Mouse (Mus musculus) adrenal gland, postnatal 25 days (tissue): ENCODE data around the gene Phactr1. TPM values are rescaled to one million over a fixed set of nuclear protein-coding genes. Genes with fewer than 3 reads are reported as not detected.
"Not testable (repeated sequence)": the region's sequence is repeated elsewhere in the genome, so short reads cannot be mapped to it uniquely, and the experiment has no call there.

Experiments
- DNase-seq: peaks from one replicate; pipeline ENCODE4 v3.0.0; 2021; ENCODE audit warnings: mixed read lengths
- total RNA-seq: library from RNA; stranded (reverse); gene quantifications from 2 replicates; pipeline ENCODE4 v1.2.3, GENCODE M21; 2021

The Phactr1 gene
- total RNA-seq, 1 experiment from 2014 or later: 7.8 TPM

DNA sequence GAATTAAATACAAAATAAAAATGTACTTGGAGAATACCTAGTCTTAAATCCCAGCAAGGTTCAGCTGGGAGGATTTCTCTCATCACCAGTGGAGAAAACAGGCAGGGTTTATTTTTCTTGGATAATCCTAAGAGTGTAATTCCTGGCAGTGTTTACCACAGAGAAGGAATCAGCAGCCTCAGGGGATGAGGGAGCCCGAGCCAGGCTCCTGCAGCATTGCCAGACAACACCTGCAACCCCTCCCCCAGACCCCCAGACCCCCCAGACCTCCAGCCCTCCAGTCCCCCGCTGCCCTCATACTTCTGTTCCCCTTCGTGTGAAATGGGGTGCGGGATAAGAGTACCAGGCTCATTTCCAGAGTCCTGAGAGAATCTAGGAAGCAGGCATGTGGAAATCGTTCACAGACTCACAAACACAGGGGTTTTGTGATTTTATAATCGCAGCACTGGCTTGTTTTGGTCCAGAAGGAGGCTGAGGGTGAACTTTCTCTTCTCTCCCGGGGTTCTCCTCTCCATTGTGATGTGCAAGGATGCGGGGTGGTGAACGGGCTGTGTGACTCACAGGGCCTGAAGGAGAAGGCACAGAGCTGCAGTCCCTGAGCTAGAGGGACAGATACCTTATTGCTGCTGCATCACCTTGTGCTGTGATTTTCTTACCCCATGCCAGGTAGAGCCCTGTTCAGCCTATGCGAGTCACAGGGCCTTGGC is 249.3 kb downstream of the Phactr1 start:
- no peak for DNase-seq

DNA sequence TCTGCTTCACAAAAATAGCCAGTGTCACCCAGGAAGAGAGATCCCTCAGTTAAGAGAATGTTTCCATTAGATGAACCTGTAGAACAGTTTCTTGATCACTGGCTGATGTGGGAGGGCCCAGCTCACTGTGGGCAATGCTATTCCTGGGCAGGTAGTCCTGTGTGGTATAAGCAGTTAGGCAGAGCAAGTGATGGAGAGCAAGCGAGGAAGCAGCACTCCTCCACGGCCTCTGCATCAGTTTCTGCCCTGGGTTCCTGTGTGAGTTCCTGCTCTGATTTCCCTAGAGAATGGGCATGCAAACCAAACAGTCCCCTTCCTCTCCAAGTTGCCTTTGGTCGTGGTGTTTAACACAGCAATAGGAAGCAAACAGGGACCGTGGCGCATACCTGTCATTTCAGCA is 251.6 kb downstream of the Phactr1 start:
- no peak for DNase-seq

DNA sequence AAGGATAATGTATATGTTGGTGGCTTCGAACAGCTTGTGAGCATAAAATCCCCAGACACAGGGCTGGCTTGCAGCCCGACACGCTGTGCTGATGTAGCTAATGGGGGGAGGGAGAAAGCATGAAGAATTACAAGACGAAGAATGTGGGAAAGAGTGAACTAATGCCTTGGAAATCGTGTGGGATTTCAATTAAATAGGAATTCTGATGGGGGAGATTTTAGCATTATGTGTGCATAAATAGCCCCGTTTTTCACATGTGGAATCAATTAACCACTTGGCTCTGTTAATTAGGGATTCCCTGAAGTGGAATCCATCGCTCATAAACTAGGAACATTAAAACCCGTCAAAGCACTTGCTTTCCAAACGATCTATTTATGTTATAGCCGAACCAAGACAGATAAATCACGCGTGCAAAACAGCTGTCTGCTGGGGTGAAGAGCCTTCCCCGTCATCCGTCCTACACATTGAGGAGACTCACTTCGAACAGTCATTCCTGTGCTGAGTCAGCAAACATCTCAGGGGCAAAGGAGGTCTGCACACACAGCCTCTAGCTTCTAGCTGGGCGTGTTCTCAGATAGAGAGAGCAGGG is 254.2 kb downstream of the Phactr1 start:
- DNase-seq: no peak

DNA sequence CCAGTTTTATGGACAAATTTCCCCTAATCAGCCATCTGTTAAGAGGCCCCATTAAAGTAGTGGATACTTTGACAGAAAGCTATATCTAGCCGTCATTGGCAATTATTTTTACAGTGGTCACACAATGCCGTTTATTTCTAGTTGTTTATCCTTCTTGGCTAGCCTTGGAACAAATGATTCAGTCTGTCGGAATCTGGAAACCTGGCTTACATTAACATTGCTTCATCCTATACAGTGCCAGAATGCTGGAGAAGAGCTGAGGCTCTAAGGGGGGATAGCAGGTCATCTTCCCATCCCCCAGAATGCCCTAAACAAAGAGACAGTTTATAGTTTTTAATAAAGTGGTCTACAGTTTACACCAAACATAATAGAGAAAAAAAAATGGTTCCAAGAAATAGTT is 257.4 kb downstream of the Phactr1 start:
- no peak for DNase-seq

DNA sequence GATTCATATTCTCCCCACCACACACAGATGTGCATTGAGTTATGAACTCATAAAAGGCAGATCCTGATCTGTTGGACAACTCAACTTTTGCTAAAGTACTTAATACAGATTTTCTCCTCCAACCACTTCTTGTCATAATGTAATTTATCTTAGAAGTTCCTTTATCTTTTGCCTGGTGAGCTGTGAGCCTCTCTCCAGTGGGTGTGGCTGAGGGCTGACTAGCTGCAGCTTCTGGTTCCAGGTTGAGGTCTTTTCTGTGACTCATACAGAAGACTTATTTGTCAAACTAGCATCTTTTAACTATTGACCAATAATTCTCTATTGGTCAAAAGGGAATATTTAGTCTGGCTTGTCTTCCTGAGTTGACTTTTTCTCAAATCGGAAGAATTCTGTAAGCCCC is 257.9 kb downstream of the Phactr1 start:
- no peak for DNase-seq

DNA sequence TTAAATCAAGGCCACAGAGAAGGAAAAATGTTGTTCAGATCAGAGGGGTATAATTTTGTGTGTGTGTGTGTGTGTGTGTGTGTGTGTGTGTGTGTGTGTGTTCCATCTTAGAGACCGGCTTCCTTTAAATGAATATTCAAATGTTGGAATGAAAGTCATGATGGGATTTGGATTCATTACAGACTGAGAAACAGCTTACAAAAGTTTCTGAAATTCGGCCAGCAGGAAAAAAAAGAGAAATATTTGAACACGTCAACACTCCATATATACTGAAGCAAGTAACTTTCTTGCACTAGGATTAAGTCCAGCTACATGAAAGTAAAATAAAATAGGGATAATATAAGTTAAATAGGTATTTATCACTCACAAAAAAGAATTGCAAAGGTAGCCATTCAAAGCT is 259.8 kb downstream of the Phactr1 start:
- DNase-seq: no peak

DNA sequence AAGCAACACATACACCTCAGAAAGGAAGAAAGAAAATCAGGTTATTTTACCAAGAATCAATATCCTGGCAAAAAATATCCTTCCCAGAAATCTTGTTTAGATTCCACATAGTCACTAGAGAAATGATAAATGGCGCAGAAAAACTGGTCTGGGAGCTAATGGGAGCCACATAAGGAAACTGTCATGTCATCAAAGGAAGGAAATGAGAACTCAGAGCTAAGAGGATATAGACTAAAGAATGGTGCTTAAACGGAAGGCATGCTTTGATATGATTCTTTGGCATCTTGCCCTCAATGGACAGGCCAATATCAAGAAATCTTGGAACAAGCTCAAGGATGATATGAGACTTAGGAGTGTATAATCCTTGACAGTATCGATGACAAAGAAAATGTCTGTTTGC is 263.7 kb downstream of the Phactr1 start:
- no peak for DNase-seq

DNA sequence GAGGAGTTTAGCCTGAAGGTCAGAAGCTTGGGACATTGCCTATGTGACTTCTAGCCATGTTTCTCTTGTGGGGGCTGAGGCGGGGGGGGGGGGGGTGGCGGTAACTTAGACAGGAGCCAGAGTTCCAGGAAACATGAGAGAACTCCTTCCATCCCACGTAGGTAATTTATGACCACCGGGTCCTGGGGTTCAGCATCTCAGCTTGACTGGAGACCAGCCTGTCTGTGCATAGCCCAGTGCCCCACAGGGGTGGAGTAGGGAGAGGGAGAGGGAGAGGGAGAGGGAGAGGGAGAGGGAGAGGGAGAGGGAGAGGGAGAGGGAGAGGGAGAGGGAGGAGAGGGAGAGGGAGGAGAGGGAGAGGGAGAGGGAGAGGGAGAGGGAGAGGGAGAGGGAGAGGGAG is 264.8 kb downstream of the Phactr1 start:
- not testable (repeated sequence) for DNase-seq

DNA sequence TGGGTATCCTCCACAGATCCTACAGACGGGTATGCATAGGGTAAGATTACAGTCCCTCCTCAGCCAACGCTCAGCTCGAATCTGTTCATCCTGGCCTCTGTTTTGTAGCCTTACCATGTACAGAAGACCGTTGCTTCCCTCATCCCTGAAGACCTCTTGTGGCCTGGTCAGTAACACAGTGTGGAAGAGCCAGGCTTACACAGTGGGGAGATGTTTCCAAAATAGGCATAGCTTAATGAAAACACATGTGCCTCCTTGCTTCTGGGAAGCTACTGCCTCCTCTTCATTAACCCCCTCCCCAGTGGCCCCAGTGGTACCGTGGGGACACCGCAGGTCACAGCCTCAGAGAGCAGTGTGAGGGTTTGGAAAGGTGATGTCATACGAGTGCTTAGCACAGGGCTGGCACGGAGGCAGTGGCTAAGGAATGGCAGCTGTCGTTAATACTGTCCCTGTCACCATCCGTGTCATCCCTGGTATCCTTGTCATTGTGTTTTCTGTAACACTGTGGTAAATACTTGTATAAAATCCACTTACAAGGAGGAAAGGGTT is 268.4 kb downstream of the Phactr1 start:
- no peak for DNase-seq

DNA sequence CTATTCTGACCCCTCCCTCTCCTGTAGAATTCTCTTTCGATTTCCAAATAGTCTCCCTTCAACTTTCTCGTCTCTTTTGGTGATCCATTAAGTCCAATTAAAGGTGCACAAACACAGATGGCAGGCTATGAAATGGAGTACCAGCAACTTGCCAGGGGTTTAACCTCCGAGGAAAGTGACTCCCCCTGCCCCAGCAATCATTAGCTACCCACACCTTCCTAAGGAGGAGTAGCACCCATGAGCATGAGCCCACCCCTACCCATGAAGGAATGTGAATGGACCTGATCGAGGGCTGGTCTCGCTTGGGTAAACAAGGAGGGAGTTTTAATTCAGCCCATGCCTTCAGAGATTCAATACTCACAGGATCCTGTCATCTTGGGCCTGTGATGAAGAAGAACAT is 268.9 kb downstream of the Phactr1 start:
- DNase-seq: no peak

DNA sequence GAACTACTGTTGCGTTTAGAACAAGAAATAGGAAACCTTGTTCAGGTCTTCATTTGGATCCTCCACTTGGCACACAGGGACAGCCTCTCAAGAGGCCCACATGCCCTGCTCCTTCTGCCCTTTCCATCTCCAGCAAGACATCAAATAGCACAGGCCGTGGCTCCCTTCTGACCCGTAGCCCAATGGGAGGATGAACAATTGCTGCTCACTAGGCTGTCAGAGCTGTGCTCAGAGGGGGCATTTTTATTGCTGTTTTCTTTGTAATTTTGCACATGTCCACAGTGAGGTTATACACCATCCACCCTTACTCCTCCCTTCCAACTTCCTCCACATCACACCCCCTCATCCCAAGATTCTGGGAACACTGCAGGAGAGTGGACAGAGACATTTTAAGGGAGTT is 269.6 kb downstream of the Phactr1 start:
- DNase-seq: no peak

DNA sequence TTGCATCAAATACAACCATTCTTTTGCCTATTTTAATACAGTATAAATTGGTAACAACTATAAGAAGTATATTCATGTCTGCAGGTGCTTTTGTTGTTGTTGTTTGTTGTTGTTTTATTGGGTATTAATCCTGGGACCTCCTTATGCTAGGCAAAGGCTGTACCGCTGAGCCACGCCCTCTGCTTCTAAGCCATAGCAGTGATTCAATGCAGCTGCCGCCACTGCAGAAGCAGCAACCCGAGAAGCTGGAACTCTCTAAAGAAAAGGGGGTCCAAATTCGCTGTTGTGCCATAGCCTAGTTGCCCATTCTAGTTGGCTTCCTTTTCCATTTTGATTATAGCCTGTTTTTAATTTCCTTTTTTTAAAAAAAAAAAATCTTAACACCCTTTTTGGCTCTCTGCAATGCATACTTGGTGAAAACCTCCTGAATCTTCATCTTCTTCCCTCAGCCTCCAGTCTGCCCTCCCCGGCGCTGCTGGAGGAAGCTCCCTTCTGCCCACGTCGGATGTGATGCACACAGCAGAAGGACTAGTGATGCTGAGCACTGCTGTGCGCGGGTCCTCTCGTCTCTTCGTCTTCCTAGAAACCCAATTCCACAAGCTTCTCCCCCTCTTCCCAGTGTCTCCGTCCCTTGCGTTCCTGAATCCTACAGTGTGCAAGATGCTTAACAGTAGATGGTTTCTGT is 271.8 kb downstream of the Phactr1 start:
- no peak for DNase-seq

DNA sequence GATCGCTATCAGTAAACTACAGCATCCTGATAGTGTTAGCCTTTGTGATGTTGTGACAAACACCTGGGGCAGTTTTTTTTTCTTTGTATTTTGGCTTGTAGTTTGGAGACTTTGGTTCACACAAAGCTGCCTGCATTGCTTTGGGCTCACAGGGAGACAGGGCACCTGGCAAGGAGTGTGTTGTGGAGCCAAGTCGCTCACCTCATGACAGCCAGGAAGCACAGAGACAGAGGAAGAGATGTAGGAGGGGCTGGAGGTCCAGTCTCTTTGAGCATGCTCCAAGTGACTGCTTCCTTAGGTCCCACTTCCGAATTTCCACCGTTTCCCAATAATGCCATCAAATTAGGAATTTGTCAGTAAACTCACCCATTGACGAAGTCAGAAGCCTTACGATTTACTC is 272.6 kb downstream of the Phactr1 start:
- no peak for DNase-seq

DNA sequence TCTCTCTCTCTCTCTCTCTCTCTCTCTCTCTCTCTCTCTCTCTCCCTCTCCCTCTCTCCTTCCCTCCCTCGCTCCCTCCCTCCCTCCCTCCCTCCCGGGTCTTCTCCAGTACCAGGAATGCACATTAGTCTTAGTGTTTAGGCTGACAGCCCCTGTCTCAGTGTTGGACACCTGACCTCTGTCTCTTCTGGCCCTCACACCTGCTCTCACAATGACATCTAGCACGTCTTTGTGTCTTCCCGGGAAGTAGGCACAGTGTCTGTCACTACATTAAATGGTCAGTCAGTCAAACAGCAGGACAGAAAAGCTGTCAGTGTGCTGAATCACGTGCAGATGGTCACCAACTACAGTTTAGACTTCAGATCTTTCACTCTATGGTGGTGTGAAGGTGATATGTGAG is 273.7 kb downstream of the Phactr1 start:
- DNase-seq: no peak

DNA sequence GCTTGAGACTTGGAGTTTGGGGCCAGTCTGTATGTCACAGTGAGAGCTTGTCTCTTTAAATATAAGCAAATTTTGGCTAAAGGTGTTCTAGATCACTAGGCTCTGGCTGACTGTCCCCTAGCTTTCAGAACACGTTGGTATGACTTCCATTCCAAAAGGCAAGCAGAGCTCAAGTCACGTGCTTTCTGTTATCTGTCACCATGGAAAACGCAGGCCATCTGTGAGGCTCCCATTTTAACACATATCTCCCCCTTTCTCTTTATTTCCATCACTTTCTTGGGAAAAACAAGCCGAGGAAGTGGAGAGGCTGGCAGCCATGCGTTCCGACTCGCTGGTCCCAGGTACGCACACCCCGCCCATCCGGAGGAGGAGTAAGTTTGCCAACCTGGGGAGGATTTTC is 275.9 kb downstream of the Phactr1 start:
- no peak for DNase-seq

DNA sequence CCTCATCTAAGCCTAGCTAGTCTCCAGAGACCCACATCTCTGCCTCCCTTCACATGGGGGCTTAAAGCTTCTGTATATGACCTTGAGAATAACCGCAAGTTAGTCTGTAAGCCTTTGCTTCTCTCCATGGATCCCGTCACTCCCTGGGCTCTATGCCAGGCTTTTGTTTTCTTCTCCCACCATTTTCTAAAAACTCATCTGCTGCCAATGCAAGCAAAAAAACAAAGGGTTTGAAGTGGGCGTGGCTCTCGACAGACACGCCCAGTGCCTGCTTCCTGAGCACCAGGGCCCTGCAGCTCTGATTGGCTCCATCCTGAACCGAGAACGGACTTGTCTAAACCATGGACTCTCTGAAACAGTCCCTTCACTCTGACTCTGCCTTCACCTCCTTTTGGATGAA is 277.4 kb downstream of the Phactr1 start:
- DNase-seq: no peak

DNA sequence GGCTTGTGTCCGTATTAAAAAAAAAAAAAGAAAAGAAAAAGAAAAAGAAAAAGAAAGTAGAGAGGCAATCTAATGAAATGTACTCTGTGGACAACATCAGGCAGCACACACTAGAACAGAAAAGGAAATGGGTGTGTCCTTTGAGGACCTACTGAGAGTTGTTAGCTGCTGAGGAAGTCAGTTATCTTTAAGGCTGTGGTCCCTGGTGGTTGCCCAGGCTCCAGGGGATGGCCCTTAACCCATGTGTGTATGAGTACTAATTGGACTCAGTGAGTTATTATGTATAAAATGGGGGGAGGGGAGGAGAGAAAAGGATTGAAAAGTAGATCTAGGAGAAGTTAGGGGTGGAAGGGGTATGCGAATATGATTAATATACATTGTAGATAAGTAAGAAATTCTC is 278.4 kb downstream of the Phactr1 start:
- no peak for DNase-seq

DNA sequence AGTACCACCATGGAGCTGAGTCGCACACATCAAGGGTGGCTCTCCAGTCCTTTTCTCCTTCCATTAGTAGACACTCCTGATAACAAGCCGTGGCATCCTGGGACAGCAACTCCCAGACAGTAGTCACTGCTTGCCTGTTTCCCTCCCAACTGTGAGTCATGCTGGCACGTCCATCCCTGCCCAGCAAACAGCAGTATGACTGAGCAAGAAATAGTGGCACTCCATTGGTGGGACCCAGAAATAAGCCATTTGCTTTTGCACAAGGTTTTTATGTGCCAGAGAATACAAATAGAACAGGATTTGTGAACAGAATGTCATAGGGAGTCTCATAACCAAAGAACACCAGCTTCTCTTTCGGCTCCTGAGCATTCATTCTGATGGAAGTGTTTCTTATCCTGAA is 281.1 kb downstream of the Phactr1 start:
- no peak for DNase-seq

DNA sequence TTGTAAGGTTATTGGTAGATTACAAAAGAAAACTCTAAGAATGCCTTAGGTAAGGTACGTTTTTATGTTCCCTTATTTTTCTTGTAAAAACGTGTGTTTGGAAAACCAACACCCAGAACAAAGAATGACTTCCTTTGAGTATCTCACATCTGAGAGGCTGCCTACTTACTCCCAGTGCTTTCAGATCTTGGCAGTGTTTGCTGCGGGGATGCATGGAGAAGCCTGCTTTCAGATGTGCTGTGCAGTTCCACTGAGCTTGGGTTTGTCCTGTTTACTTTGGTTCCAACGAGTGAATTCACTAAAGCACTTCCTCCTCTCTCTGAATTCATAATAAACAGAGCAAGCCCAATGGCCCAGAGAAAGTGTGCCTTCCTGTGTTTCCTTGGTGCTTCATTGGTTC is 288.1 kb downstream of the Phactr1 start:
- no peak for DNase-seq

DNA sequence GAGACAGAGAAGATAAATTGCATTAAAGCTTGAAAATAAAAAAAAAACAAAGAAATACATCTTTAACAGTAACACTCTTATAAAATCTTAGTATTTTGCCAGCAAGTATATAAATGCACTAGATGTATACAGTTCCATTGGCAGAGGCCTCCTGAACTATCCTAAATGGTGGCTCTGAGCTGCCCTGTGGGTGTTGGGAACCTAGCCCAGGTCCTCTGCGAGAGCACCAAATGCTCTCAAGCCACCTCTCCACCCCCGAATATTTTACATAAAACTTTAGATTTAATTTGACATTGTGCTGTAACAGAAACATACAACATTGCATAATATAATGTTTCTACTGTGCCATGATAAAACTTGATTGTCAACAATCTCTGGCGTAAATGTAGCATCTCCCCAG is 293.1 kb downstream of the Phactr1 start:
- no peak for DNase-seq

DNA sequence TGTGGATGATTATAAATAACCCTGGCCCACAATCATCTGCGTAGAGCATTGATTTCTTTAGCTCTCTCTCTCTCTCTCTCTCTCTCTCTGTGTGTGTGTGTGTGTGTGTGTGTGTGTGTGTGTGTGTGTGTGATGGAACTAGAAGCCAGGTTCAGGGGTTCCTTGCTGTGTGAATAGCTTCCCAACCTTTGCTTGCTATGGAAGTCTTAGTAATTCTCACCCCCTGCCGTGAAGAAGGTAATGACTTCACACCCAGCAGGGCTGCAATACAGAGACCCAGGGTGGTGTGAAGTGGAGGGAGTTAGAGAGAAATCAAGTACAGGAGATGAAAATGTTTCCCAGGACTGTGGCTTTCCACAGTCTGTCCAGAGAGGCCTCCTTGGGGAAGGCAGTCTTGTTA is 293.5 kb downstream of the Phactr1 start:
- no peak for DNase-seq

DNA sequence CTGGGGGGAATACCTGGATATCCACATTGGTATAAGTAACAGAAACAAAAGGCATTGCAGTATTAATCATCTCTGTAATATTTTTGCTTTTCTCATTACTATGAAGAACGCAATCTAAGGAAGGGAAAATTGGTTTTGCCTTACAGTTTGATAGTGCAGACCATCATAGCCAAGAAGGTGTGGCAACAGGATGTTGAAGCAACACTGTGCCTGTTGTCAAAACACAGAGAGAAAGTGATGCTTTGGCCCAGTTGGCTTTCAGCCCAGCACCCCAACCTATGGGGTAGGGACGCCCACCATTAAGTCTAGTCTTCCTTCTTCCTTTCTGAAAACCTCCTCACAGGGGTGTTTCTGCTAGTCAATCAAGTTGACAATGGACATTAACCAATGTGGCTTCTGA is 294.1 kb downstream of the Phactr1 start:
- no peak for DNase-seq

DNA sequence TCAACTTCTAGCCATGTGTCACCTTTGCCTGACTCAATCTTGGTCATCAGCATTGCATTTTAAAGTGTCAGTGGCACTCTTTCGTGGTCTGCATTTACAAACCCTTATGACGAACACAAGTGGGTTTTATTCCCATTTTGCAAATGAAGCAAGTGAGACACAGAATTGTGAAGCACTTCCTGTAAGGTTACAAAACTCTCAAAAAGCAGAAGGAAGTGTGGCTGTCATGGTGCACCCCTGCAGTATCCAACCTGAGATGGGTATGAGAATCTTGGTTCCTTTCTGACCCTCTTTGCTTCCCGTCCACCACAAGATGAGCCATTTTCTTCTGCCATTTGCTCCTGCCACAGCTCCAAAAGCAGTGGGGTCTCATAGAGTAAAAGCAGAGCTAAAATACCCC is 295.7 kb downstream of the Phactr1 start:
- DNase-seq: no peak

DNA sequence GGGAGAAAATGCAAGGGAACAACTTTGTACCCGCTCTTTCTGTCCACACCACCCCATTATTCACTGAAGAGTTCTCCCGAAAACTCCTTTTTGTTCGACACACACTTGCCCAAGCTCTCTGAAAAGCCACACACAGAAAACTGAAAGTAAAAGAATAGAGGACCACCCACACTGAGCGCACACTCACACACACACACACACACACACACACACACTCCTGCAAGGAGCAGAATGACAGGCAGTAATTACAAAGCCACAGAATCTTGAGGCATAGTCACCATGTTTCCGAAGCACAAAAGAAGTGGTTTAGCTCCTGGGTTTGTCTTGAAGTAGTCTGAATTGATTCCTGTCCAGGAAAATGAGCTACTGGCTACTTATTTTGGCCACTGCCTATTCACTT is 296.5 kb downstream of the Phactr1 start:
- no peak for DNase-seq
